Mouse (Mus musculus): ENCODE measurements around the gene Golgb1. TPM values are rescaled to one million over a fixed set of nuclear protein-coding genes. Genes with fewer than 3 reads are reported as not detected.

The Golgb1 gene
- polyA plus RNA-seq, 1 experiment = 41.5 TPM

DNA sequence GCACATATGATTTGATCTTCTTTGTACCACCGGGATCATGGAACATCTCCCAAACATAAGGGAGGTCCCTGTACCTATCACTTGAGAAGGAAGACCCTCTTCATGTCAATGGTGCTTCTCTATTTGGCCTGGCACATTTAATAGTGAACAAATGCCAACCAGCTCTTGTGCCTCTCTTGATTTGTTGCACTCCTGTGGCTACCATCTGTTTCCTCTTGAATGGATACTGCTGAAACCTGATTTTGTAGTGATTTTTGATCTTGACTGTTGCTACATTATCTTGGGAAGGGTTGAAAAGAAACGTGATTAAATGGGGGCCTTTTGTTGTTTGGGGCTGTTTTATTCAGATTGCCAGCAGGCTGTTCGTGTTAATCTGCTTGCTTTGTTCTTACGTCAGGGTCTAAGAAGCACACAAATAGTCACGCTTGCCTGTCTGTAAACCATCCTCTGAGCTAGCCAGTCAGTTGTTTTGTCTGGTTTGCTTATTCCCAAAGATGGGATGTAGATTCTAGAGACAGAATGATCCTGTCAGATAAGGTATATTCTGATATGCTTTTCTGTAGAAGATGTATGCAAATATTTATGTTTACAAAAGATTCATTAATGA lies 7.9 kb downstream of the Golgb1 start:
- TF ChIP-seq POLR2A (IDR thresholded peaks at IDR 0.05; ENCODE audit: borderline replicate concordance, low read depth, low read length) = no peak
- no peak for TF ChIP-seq CTCF (IDR thresholded peaks at IDR 0.05; ENCODE audit: low read depth, low read length)
- no peak overlapping the region for H3K4me3 ChIP-seq (ENCODE audit: insufficient read depth, low read length)
- no peak overlapping the region for H3K27ac ChIP-seq (ENCODE audit: insufficient read depth, low read depth, low read length)
- peaks cover 3% of the 10 kb centered on the region for H3K4me1 ChIP-seq (ENCODE audit: control insufficient read depth, insufficient read depth, low read length)

DNA sequence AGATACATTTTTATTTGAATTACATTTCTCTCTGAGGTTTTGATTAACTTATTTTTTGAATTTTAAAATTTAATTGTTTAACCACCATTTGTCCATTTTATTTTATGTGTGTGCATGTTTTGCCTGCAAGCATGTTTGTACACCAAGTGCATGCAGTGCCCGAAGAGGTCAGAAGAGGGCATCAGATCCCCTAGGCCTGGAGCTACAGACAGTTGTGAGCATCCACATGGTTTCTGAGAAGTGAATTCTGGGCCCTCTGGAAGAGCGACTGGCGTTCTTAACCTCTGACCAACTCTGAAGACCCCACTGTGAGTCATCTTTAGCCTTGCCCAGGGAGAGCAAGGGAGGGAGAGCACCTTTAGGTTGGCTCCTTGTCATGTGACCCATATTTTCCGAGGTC lies 9.9 kb downstream of the Golgb1 start:
- Histone ChIP-seq H3K4me3 (ENCODE audit: insufficient read depth, low read length) (no peak overlapping the region), H3K27ac (ENCODE audit: insufficient read depth, low read depth, low read length) (no peak overlapping the region), H3K4me1 (ENCODE audit: control insufficient read depth, insufficient read depth, low read length) (no peaks in the 10 kb centered on the region)
- TF ChIP-seq POLR2A (IDR thresholded peaks at IDR 0.05; ENCODE audit: borderline replicate concordance, low read depth, low read length) (no peak), CTCF (IDR thresholded peaks at IDR 0.05; ENCODE audit: low read depth, low read length) (peak; percentile 49)

DNA sequence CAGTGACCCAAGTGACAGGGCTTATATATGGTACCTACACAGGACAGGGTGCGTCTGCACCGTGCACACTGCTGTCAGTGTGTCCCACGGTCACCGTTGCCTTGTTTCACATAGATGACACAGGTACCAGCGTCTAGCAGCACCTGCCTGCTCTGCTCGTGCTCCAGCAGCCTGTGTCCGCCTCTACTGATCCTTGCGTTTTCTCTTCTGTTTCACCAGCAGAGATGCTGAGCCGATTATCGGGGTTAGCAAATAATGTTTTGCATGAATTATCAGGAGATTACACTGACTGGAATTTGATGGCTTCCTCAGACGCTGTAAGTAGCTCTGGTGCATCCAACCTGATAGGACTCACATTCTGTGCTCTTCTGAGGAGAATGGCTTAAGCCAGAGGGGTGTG lies 11.0 kb downstream of the Golgb1 start:
- no peaks in the 10 kb centered on the region for H3K4me1 ChIP-seq (ENCODE audit: control insufficient read depth, insufficient read depth, low read length)
- no peak overlapping the region for H3K4me3 ChIP-seq (ENCODE audit: insufficient read depth, low read length)
- TF ChIP-seq CTCF (IDR thresholded peaks at IDR 0.05; ENCODE audit: low read depth, low read length) = no peak
- H3K27ac ChIP-seq (ENCODE audit: insufficient read depth, low read depth, low read length) = no peak overlapping the region

DNA sequence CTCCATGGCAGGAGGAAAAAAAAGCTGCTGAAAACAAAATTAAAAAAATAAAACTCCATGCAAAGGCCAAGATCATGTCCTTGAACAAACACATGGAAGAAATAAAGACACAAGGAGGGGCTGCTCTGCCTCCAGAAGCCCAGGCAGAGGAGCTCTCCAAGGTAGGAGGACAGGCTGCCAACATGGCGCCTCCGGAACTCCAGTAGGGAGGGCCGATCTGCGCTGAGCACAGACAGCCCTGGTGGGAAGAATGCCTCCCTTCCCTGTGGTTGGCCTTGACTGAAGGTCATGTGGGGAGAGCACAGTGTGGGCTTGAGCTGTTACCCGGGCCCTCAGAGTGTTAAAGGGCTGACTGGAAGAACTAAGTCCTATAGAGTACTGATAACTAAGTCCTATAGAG lies 12.6 kb downstream of the Golgb1 start:
- H3K4me1 ChIP-seq (ENCODE audit: control insufficient read depth, insufficient read depth, low read length) = no peaks in the 10 kb centered on the region
- TF ChIP-seq CTCF (IDR thresholded peaks at IDR 0.05; ENCODE audit: low read depth, low read length) (no peak), POLR2A (IDR thresholded peaks at IDR 0.05; ENCODE audit: borderline replicate concordance, low read depth, low read length) (no peak)
- no peak overlapping the region for H3K27ac ChIP-seq (ENCODE audit: insufficient read depth, low read depth, low read length)
- H3K4me3 ChIP-seq (ENCODE audit: insufficient read depth, low read length) = no peak overlapping the region

DNA sequence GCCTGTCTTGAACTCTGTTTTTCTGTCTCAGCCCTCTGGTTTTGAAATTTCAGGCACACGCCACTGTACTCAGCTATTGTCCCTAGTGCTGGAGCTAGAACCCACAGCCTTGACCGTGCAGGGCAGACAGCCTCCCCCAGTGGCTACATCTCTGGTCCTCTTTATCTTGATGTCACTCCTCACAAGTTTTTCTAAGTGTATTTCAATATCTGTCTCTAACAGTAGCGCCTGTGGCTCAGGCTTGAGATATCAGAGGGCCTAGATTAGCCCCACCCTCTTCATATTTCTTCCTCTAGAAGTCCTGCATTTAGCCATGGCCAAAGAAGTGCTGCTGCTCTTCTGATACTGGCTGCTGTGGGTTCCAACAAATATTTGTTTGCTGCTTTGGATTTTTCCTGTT lies 15.6 kb downstream of the Golgb1 start:
- TF ChIP-seq POLR2A (IDR thresholded peaks at IDR 0.05; ENCODE audit: borderline replicate concordance, low read depth, low read length) (no peak), CTCF (IDR thresholded peaks at IDR 0.05; ENCODE audit: low read depth, low read length) (no peak)
- Histone ChIP-seq H3K27ac (ENCODE audit: insufficient read depth, low read depth, low read length) (no peak overlapping the region), H3K4me3 (ENCODE audit: insufficient read depth, low read length) (no peak overlapping the region), H3K4me1 (ENCODE audit: control insufficient read depth, insufficient read depth, low read length) (no peaks in the 10 kb centered on the region)

DNA sequence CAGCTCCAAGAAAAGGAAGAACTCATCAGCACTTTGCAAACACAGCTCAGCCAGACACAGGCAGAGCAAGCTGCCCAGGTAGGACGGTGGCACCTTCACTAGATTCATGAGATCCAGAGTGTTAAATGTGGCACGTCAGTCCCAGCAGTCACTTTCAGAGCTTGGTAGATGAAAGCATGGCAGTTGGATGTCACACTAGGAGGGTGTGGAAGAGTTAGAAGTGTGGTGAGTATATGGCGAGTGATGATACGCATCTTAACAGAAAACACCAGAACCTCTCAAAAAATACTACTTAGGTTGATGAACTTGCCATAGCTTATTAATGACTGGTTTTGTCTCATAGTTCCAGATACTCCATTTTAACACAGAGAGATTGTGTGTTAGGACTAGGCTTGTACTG lies 16.5 kb downstream of the Golgb1 start:
- no peak overlapping the region for H3K4me3 ChIP-seq (ENCODE audit: insufficient read depth, low read length)
- TF ChIP-seq CTCF (IDR thresholded peaks at IDR 0.05; ENCODE audit: low read depth, low read length) = no peak
- no peaks in the 10 kb centered on the region for H3K4me1 ChIP-seq (ENCODE audit: control insufficient read depth, insufficient read depth, low read length)
- no peak overlapping the region for H3K27ac ChIP-seq (ENCODE audit: insufficient read depth, low read depth, low read length)

DNA sequence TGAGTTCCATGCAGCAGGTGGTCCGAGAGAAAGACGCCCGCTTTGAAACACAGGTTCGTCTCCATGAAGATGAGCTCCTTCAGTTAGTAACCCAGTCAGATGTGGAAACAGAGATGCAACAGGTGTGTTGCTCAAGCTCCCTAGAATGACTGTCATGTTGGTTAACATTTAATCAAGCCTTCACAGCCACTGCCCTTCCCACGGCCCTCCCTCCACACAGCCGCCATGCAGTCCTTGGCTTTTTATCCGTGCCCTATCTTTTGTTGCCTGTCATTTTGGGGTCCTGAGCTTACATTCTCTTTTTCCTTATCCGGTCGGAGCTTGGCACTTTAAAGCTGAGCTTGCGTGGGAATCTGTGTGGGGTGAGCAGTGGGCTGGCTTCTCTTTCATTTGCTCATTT lies 18.4 kb downstream of the Golgb1 start:
- TF ChIP-seq CTCF (IDR thresholded peaks at IDR 0.05; ENCODE audit: low read depth, low read length) (no peak), POLR2A (IDR thresholded peaks at IDR 0.05; ENCODE audit: borderline replicate concordance, low read depth, low read length) (no peak)
- Histone ChIP-seq H3K4me1 (ENCODE audit: control insufficient read depth, insufficient read depth, low read length) (no peaks in the 10 kb centered on the region), H3K4me3 (ENCODE audit: insufficient read depth, low read length) (no peak overlapping the region), H3K27ac (ENCODE audit: insufficient read depth, low read depth, low read length) (no peak overlapping the region)

DNA sequence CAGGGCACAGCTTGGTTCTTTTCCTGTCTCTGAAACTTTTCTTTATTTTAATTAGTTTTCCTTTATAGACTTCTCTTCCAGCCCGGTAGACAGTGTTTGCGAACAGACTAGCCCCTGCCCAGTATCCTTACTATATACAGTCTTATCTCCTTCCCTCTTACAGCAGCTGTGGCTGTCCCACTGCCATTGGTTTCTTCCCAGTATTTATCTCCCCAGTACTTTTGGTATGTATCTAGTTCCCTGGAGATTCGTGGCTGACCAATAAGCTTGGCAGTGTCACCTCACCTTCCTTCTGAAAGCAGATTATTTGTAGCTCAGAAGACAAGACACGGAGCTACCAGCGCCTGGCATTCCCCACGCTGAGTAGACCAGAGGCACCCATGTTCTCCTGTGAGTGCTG lies 21.8 kb downstream of the Golgb1 start:
- no peak overlapping the region for H3K27ac ChIP-seq (ENCODE audit: insufficient read depth, low read depth, low read length)
- no peak overlapping the region for H3K4me3 ChIP-seq (ENCODE audit: insufficient read depth, low read length)
- H3K4me1 ChIP-seq (ENCODE audit: control insufficient read depth, insufficient read depth, low read length) = no peaks in the 10 kb centered on the region
- no peak for TF ChIP-seq CTCF (IDR thresholded peaks at IDR 0.05; ENCODE audit: low read depth, low read length)
- no peak for TF ChIP-seq POLR2A (IDR thresholded peaks at IDR 0.05; ENCODE audit: borderline replicate concordance, low read depth, low read length)

DNA sequence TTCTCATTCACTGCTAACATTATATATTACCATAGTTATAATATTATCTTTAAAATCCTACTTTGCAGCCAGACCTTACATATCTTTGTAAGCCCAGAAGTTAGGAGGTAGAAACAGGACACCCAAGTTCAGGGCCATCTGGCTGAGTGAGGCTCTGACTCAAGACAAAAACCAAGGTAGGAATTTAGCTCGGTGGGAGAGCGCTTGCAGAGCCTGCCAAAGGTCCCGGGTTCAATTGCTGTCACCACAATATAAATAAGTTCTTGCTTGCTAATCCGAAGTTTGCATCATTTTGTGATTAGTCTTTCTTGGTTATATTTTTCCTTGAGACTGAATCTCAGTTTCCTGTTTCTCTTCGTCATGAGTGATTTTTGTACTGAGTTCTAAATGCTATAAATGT lies 28.2 kb downstream of the Golgb1 start:
- H3K4me1 ChIP-seq (ENCODE audit: control insufficient read depth, insufficient read depth, low read length) = no peaks in the 10 kb centered on the region
- TF ChIP-seq POLR2A (IDR thresholded peaks at IDR 0.05; ENCODE audit: borderline replicate concordance, low read depth, low read length) (no peak), CTCF (IDR thresholded peaks at IDR 0.05; ENCODE audit: low read depth, low read length) (no peak)
- H3K4me3 ChIP-seq (ENCODE audit: insufficient read depth, low read length) = no peak overlapping the region
- no peak overlapping the region for H3K27ac ChIP-seq (ENCODE audit: insufficient read depth, low read depth, low read length)

DNA sequence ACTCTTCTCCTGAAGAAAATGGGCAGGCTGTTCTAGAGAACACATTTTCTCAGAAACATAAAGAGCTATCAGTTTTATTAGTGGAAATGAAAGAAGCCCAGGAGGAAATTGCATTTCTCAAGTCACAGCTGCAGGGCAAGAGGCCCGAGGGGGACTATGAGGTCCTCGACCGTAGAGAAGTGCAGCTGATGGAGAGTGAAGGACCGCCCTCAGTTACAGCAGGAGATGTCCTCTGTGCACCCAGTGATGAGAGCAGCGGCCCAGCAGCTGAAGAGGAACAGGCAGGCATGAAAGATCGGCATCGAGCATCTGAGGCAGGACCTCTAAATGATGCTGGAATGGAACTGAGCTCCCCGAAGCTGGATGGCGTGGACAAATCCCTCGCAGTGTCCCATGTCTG lies 37.0 kb downstream of the Golgb1 start:
- Histone ChIP-seq H3K4me3 (ENCODE audit: insufficient read depth, low read length) (no peak overlapping the region), H3K27ac (ENCODE audit: insufficient read depth, low read depth, low read length) (no peak overlapping the region), H3K4me1 (ENCODE audit: control insufficient read depth, insufficient read depth, low read length) (no peaks in the 10 kb centered on the region)
- TF ChIP-seq CTCF (IDR thresholded peaks at IDR 0.05; ENCODE audit: low read depth, low read length) (no peak), POLR2A (IDR thresholded peaks at IDR 0.05; ENCODE audit: borderline replicate concordance, low read depth, low read length) (no peak)

DNA sequence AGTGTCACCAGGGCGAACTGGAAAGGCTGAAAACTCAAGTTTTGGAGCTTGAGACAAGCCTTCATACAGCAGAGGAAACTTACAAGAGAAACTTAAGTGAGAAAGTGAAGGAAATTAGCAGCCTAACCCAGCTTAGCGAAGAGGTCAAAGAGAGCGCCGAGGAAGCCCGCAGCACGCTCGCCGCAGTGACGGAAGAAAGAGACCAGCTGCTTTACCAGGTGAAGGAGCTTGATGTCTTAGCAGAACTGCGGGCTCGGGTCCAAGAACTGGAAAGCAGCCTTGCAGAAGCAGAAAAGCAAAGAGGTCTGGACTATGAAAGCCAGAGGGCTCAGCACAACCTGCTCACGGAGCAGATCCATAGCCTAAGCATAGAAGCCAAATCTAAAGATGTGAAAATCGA lies 37.4 kb downstream of the Golgb1 start:
- Histone ChIP-seq H3K27ac (ENCODE audit: insufficient read depth, low read depth, low read length) (no peak overlapping the region), H3K4me1 (ENCODE audit: control insufficient read depth, insufficient read depth, low read length) (no peaks in the 10 kb centered on the region), H3K4me3 (ENCODE audit: insufficient read depth, low read length) (no peak overlapping the region)
- TF ChIP-seq CTCF (IDR thresholded peaks at IDR 0.05; ENCODE audit: low read depth, low read length) (no peak), POLR2A (IDR thresholded peaks at IDR 0.05; ENCODE audit: borderline replicate concordance, low read depth, low read length) (no peak)
